Mouse (Mus musculus): ENCODE data around the gene AW549877. TPM values are rescaled to one million over a fixed set of nuclear protein-coding genes. Genes with fewer than 3 reads are reported as not detected.

AW549877 gene
- total RNA-seq, 2 experiments from 2014 or later = 43.2 to 45.3 TPM

DNA sequence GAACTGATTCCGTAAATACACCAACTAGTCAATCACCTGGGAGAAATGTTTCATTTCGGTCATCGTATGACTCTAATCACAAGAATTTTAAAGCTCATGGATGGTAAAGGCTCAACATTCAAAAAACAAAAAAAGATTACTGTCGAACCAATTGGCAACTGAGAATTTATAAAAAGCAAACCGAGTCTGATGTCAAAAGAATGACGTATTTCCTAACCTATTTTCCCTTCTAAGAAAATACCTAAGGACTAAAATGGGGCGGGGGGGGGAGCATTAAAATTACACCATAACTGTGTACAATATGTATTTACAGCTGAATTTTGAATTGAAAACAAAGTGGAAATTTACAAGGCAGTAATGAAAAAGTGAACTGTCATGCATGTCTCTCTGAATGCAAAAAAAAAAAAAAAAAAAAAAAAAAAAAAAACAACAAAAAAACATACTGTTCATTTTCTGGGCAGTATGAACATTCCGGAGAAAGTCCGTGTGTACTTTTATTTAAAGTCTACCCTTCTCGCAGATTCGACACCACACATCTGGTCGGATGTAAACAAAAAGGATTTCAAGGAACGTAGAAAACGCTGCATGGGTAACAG, 594 bp downstream of the AW549877 start:
- intact Hi-C loops (cut with DNase I) = loop anchor here (2.0 kb wide), 1 partner anchor 32 kb away; the partner anchor contains the start of gene Oxct1
- DNase-seq (ENCODE audit: extremely low spot score in 1 of 2, low spot score in 2 of 2) = no peak

DNA sequence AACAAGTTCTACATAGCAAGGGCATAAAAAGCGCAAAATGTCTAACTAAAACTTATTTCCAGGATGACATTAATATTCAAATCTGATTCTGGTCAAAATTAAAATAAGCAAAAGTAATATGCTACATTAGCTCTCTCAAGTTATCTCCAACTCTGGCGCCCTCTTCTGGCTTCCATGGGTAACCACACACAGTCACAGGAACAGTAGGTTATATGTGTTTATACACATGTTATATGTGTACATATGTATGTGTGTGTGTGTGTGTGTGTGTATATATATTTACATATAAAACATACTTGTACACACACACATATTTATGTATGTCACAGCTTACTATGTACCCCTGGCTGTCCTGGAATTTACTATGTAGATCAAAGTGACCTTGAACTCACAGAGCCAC, 7.6 kb downstream of the AW549877 start:
- intact Hi-C loops (cut with DNase I) = loop anchor here (5.0 to 10.0 kb wide), 2 partner anchors 54 to 783 kb away; no protein-coding TSS in a partner anchor
- DNase-seq (ENCODE audit: extremely low spot score in 1 of 2, low spot score in 2 of 2) = peak in 1 of 2 experiments; percentile 51

DNA sequence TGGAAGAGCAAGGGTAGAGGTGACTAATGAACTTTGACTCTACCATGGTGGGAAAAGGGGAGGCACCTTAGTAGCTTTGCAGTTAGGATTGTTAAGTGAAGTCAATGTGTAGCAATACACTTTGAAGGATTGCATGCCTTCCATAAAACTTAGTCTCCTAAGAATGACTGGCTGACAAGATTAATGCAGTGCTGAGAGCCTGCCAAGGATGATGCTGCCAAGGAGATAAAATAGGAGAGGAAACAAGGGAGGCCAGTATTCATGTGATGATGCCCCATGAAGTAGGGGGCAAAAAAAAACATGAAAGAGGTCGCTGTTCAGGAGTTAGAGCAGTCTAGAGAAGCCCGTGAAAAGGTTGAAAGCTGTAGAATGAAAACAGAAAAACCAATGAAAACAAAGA, 10.7 kb downstream of the AW549877 start:
- DNase-seq (ENCODE audit: extremely low spot score in 1 of 2, low spot score in 2 of 2) = no peak
- intact Hi-C loops (cut with DNase I) = loop anchor here (5.0 to 10.0 kb wide), 2 partner anchors 57 to 780 kb away; no protein-coding TSS in a partner anchor

DNA sequence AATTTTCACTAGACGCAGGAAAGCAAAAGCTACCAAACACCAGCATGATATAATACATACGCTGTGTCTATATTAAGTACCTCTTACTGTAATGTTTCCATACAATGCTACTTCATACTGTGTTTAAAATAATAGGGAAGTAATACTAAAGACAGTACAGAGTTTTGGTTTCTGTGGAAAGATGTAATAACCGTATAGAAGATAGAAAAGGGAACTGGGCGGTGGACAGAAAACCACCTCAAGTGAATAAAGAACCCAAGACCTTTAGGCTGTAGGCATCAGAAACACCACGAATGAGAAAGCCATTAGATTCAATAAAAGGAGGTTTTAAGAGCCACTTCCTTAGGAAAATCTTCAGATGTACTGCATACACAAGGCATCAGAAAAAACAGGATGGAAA, 12.8 kb downstream of the AW549877 start:
- intact Hi-C loops (cut with DNase I) = loop anchor here (10.0 kb wide), 1 partner anchor 778 kb away; no protein-coding TSS in a partner anchor

DNA sequence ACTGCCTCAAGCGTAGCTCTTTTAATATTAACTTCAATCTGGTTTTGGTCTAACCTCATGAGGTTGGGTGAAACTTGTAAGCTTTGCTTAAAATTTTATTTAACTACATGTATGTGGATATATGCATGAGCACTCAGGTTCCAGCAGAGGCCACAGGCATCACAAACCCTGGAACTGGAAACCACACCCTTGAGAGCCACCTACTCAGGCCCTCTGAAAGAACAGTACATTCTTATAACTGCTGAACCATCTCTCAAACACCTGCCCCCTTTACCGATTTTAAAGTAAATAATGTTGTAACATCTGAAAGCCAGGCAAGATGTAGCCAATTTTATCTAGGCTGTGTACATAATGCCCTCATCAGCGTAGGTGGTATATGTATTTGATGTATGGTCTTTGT, 15.7 kb downstream of the AW549877 start:
- DNase-seq (ENCODE audit: extremely low spot score in 1 of 2, low spot score in 2 of 2) = no peak
- intact Hi-C loops (cut with DNase I) = loop anchor here (10.0 kb wide), 2 partner anchors 685 to 775 kb away; no protein-coding TSS in a partner anchor

More for the DNA sequence above, 12.8 kb downstream of the AW549877 start:
- DNase-seq (ENCODE audit: extremely low spot score in 1 of 2, low spot score in 2 of 2) = no peak

- intact Hi-C loops (cut with DNase I) = loop anchor here (10.0 kb wide), 1 partner anchor 684 kb away; no protein-coding TSS in a partner anchor
- DNase-seq (ENCODE audit: extremely low spot score in 1 of 2, low spot score in 2 of 2) = peak; percentile 61 to 90
These were observed 16.3 kb downstream of the AW549877 start, which contains the start of gene Fbxo4 for GRCm38 (mm10) chr15:3979061-3979848. TSS of gene Fbxo4 (minus strand) at chr15:3979573.

DNA sequence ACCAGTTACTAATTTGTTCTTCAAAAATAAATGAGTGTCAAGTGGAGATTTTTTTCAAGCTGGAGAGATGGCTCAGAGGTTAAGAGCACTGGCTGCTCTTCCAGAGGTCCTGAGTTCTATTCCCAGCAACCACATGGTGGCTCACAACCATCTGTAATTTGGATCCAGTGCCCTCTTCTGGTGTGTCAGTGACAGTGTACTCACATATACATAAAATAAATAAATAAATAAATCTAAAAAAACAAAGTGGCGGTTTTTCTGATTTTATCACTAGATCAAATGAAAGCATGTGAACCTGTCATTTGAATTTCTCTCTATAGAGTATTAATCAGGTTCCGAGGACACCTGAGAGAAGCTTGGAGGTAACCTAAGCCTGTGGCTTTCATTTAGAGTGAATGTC, 17.3 kb downstream of the AW549877 start:
- intact Hi-C loops (cut with DNase I) = loop anchor here (10.0 kb wide), 1 partner anchor 683 kb away; no protein-coding TSS in a partner anchor
- DNase-seq (ENCODE audit: extremely low spot score in 1 of 2, low spot score in 2 of 2) = no peak

- intact Hi-C loops (cut with DNase I) = loop anchor here (10.0 kb wide), 1 partner anchor 678 kb away; no protein-coding TSS in a partner anchor
- DNase-seq (ENCODE audit: extremely low spot score in 1 of 2, low spot score in 2 of 2) = no peak
These were observed 22.2 kb downstream of the AW549877 start for GRCm38 (mm10) chr15:3973300-3973699.

- intact Hi-C loops (cut with DNase I) = loop anchor here (10.0 kb wide), 1 partner anchor 675 kb away; no protein-coding TSS in a partner anchor
- DNase-seq (ENCODE audit: extremely low spot score in 1 of 2, low spot score in 2 of 2) = no peak
These were observed 25.4 kb downstream of the AW549877 start for GRCm38 (mm10) chr15:3970193-3970592.

DNA sequence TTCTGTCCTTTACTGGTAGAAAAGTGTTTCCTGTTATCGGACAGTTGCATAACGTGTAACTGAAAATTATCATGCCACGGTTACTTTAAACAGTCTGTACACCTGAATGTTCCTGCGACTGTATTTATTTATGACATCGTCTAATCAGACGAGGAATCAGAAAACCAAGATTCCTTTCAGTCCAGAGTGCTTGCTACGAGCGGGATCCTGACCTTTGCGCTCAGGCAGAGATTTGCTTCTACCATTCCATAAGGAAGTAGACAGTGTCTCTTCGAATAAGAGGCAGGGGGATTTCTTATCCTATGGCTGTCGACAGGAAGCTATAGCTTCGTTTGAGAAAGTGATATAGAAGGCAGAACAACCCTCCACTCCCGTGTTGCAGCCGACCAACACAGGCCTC, 25.8 kb downstream of the AW549877 start:
- intact Hi-C loops (cut with DNase I) = loop anchor here (10.0 kb wide), 1 partner anchor 675 kb away; no protein-coding TSS in a partner anchor
- DNase-seq (ENCODE audit: extremely low spot score in 1 of 2, low spot score in 2 of 2) = no peak

DNA sequence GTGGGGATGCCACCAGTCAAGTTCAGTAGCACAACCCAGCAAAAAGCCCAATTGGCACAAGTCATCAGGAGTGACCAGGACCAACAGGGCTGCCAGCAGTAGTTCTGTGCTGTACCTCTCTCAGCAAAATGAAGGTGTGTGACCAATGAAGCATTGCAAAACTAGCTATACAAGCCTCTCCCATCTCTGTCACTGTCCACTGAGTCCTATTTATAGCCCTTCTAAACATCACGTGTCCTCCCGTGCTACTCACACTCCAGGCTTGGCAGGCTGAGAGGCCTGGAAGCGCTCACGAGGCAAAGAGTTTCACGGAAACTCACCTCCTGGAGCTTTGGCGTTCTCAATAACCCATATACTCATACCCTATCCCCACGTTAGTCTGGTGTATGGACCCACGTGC, 33.3 kb downstream of the AW549877 start:
- intact Hi-C loops (cut with DNase I) = no loop called here

DNA sequence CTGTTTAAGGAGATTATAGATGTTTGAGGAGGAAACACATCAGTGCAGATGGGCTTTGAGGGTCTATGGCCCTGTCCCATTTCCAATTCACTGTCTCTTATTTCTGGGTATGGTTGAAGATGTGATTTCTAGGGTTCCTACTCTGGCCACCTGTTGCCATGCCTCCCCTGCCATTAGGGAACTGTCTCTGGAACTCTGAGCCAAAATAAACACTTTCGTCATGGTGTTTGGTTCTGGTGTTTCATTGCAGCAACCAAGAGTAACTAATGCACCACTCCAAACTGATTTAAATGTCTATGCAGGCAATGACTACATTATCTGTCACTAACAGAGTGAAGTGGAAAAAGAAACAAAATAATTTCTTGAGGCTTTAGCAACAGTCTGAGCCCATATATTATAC, 35.5 kb downstream of the AW549877 start:
- intact Hi-C loops (cut with DNase I) = no loop called here
- no peak for DNase-seq (ENCODE audit: extremely low spot score in 1 of 2, low spot score in 2 of 2)

More for the DNA sequence above, 33.3 kb downstream of the AW549877 start:
- DNase-seq (ENCODE audit: extremely low spot score in 1 of 2, low spot score in 2 of 2) = no peak

GRCm38 (mm10) chr15:3957982-3958381, 37.6 kb downstream of the AW549877 start:
- DNase-seq (ENCODE audit: extremely low spot score in 1 of 2, low spot score in 2 of 2) = peak in 1 of 2 experiments; percentile 31
- intact Hi-C loops (cut with DNase I) = no loop called here

- intact Hi-C loops (cut with DNase I) = no loop called here
- peak in 1 of 2 experiments; percentile 38 for DNase-seq (ENCODE audit: extremely low spot score in 1 of 2, low spot score in 2 of 2)
These were observed 40.6 kb downstream of the AW549877 start for GRCm38 (mm10) chr15:3954971-3955370.

GRCm38 (mm10) chr15:3938132-3938531, 57.4 kb downstream of the AW549877 start:
- DNase-seq (ENCODE audit: extremely low spot score in 1 of 2, low spot score in 2 of 2) = no peak
- intact Hi-C loops (cut with DNase I) = no loop called here

DNA sequence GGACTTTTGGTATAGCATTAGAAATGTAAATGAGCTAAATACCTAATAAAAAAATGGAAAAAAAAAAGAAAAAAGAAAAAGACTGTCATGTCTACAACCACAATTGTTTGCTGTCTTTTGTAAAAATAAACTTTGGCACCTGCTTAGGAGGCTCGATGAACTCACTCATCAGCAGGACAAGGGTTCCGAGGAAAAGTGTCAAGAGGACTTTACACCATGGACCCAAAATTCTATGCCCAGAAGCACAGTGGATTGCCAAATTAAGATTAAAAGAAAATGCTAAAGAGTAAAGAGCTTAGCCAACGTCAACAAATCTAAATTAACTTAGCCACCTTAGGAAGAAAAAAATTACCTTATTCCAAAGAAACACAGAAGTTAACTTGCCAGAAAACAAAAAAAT, 59.5 kb downstream of the AW549877 start:
- no peak for DNase-seq (ENCODE audit: extremely low spot score in 1 of 2, low spot score in 2 of 2)
- intact Hi-C loops (cut with DNase I) = no loop called here

GRCm38 (mm10) chr15:3933466-3933865, 62.1 kb downstream of the AW549877 start:
- DNase-seq (ENCODE audit: extremely low spot score in 1 of 2, low spot score in 2 of 2) = no peak
- intact Hi-C loops (cut with DNase I) = no loop called here
